In the genomic region with DNA sequence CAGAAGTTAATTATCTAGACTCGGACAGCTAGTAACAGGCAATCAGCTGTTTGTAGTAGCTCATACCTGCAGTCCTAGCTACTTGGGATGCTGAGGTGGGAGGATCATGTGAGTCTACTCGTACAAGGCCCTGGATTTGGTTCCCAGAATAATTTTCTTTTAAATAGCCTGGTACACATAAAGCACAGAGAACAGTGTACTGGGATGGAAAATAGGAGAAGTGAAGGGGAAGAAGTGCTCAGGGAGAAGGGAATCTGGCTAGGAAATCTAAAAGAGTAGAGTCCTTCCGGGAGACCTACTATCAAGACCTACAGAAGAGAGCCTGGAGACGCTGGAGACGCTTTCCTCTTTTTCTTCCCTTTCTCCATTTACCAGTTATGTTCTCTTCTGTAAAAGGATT, we compare ENCODE assay signal across 8 mouse cellular contexts. TPM values are rescaled to one million over a fixed set of nuclear protein-coding genes. Genes with fewer than 3 reads are reported as not detected.
DNase-seq lines count a peak whose midpoint lies in the region; ATAC-seq and TF ChIP-seq lines count a peak whose summit lies in the region.

No protein-coding gene starts in this region.

- peak overlapping the region; percentile 62; the same call in 1 of the 2 replicates for H3K4me2 ChIP-seq in kidney, embryonic 14.5 days (replicated peaks; ENCODE audit: low read depth, low read length)
- H3K4me2 ChIP-seq in embryonic facial prominence, embryonic 12.5 days (replicated peaks) = peak overlapping the region; percentile 72
- H3K4me2 ChIP-seq in hindbrain, postnatal 0 days (ENCODE audit: low read depth, low read length) = peak overlapping the region; percentile 82
- H3K4me2 ChIP-seq in midbrain, embryonic 15.5 days = peak overlapping the region; percentile 77

- WGBS in kidney, embryonic 14.5 days = 21% methylated on average over 5 of the region's 5 CpGs
- 30% methylated on average over 5 of the region's 5 CpGs for WGBS in embryonic facial prominence, embryonic 12.5 days
- WGBS in hindbrain, postnatal 0 days = 23% methylated on average over 5 of the region's 5 CpGs
- WGBS in midbrain, embryonic 15.5 days = 25% methylated on average over 5 of the region's 5 CpGs

- no peak for ATAC-seq in kidney, embryonic 14.5 days (ENCODE audit: low FRiP score, low TSS enrichment)
- ATAC-seq in embryonic facial prominence, embryonic 12.5 days (ENCODE audit: insufficient number of reproducible peaks, insufficient read depth, low FRiP score, low TSS enrichment) = no peak
- ATAC-seq in hindbrain, postnatal 0 days = no peak
- ATAC-seq in midbrain, embryonic 15.5 days (replicated peaks) = no peak

- no peak for TF ChIP-seq CTCF in hindbrain, postnatal 0 days (IDR thresholded peaks at IDR 0.05; ENCODE audit: low read depth)

- H3K9ac ChIP-seq in kidney, embryonic 14.5 days (ENCODE audit: low read depth, low read length) = no peak overlapping the region
- peak overlapping the region; percentile 29; the same call in 1 of the 2 replicates for H3K9ac ChIP-seq in embryonic facial prominence, embryonic 12.5 days
- H3K9ac ChIP-seq in hindbrain, postnatal 0 days (replicated peaks; ENCODE audit: low read length) = peak overlapping the region; percentile 52; the same call in 1 of the 2 replicates
- H3K9ac ChIP-seq in midbrain, embryonic 15.5 days = peak overlapping the region; percentile 41

- no peak overlapping the region for H3K4me3 ChIP-seq in kidney, embryonic 14.5 days (ENCODE audit: low read length)
- H3K4me3 ChIP-seq in embryonic facial prominence, embryonic 12.5 days = peak overlapping the region; percentile 22
- peak overlapping the region; percentile 40 for H3K4me3 ChIP-seq in hindbrain, postnatal 0 days (ENCODE audit: low read length)
- H3K4me3 ChIP-seq in midbrain, embryonic 15.5 days = peak overlapping the region; percentile 41

- H3K27me3 ChIP-seq in kidney, embryonic 14.5 days (ENCODE audit: control insufficient read depth, insufficient read depth, low read length) = no peaks in the 10 kb centered on the region
- no peaks in the 10 kb centered on the region for H3K27me3 ChIP-seq in embryonic facial prominence, embryonic 12.5 days
- no peaks in the 10 kb centered on the region for H3K27me3 ChIP-seq in hindbrain, postnatal 0 days (ENCODE audit: insufficient read depth, low read length)
- H3K27me3 ChIP-seq in midbrain, embryonic 15.5 days (replicated peaks) = no peaks in the 10 kb centered on the region

- DNase-seq in kidney, adult 11 months = no peak
- DNase-seq in hindbrain, postnatal 0 days (ENCODE audit: low spot score) = no peak
- no peak for DNase-seq in thymus, postnatal 36 days
- DNase-seq in urinary bladder, adult 2 months (ENCODE audit: low spot score) = no peak
- DNase-seq in adrenal gland, postnatal 36 days = no peak

- no peaks in the 10 kb centered on the region for H3K36me3 ChIP-seq in kidney, embryonic 14.5 days (ENCODE audit: control insufficient read depth, insufficient read depth, low read length)
- no peaks in the 10 kb centered on the region for H3K36me3 ChIP-seq in embryonic facial prominence, embryonic 12.5 days
- H3K36me3 ChIP-seq in hindbrain, postnatal 0 days (ENCODE audit: insufficient read depth, low read length) = no peaks in the 10 kb centered on the region
- no peaks in the 10 kb centered on the region for H3K36me3 ChIP-seq in midbrain, embryonic 15.5 days (replicated peaks)

- H3K27ac ChIP-seq in kidney, embryonic 14.5 days (ENCODE audit: low read depth, low read length) = no peak overlapping the region; the same call in 1 of the 2 replicates
- H3K27ac ChIP-seq in embryonic facial prominence, embryonic 12.5 days = no peak overlapping the region
- H3K27ac ChIP-seq in hindbrain, postnatal 0 days = peak overlapping the region; percentile 89
- H3K27ac ChIP-seq in midbrain, embryonic 15.5 days = peak overlapping the region; percentile 83

- H3K4me1 ChIP-seq in kidney, embryonic 14.5 days (ENCODE audit: control insufficient read depth, insufficient read depth, low read length) = peaks cover 13% of the 10 kb centered on the region; the same call in 1 of the 2 replicates
- peaks cover 14% of the 10 kb centered on the region for H3K4me1 ChIP-seq in embryonic facial prominence, embryonic 12.5 days
- 0 out of 2 replicates have a peak, but pooled peaks cover 9% of the 10 kb centered on the region for H3K4me1 ChIP-seq in hindbrain, postnatal 0 days (ENCODE audit: insufficient read depth, low read length)
- H3K4me1 ChIP-seq in midbrain, embryonic 15.5 days = peaks cover 27% of the 10 kb centered on the region

- no peaks in the 10 kb centered on the region for H3K9me3 ChIP-seq in kidney, embryonic 14.5 days (ENCODE audit: control insufficient read depth, low read length)
- H3K9me3 ChIP-seq in embryonic facial prominence, embryonic 12.5 days = no peaks in the 10 kb centered on the region
- H3K9me3 ChIP-seq in hindbrain, postnatal 0 days (ENCODE audit: low read length) = no peaks in the 10 kb centered on the region
- H3K9me3 ChIP-seq in midbrain, embryonic 15.5 days = no peaks in the 10 kb centered on the region

RNA-seq across cellular contexts. Expression of a gene that starts 16.4 kb away (rescaled TPM):
- polyA plus RNA-seq in kidney, embryonic 14.5 days (2014; fragmentation: Nextera tagmentation; extraction: Ambion mirVana) = 21.4 and 23.7 TPM in 2 replicates
- 14.9 and 15.1 TPM in 2 replicates for polyA plus RNA-seq in embryonic facial prominence, embryonic 12.5 days (2016; fragmentation: Nextera tagmentation; extraction: Ambion mirVana)
- total RNA-seq in hindbrain, postnatal 0 days (2014; rRNA removed) = 50.6 and 56.7 TPM in 2 replicates
- polyA plus RNA-seq in hindbrain, postnatal 0 days (2015; fragmentation: Nextera tagmentation; extraction: Ambion mirVana) = 27.1 and 28.2 TPM in 2 replicates
- polyA plus RNA-seq in midbrain, embryonic 15.5 days (2015; fragmentation: Nextera tagmentation; extraction: Ambion mirVana) = 23.1 and 24.2 TPM in 2 replicates
- polyA plus RNA-seq in urinary bladder, adult 2 months (2012; rRNA removed) = 17.3 and 18.1 TPM in 2 replicates
- 10 to 100 TPM; 59.9 to 60.0 TPM for total RNA-seq in adrenal gland, postnatal 36 days (2021)

Comparison
In these comparisons a context has a peak if more than half of its experiments do, and no peak if none do; other contexts are left out.
1. H3K27ac ChIP-seq: peak in hindbrain, postnatal 0 days (single experiment) and midbrain, embryonic 15.5 days (single experiment); none in kidney, embryonic 14.5 days (single experiment) and embryonic facial prominence, embryonic 12.5 days (single experiment).
2. Peak in every context shown above with its lines, with median percentiles within 50 percentile points of each other: H3K4me2 ChIP-seq.